Mouse (Mus musculus): Measurements from ENCODE around the gene Rapgef5. TPM values are rescaled to one million over a fixed set of nuclear protein-coding genes. Genes with fewer than 3 reads are reported as not detected.

The Rapgef5 gene
- polyA plus RNA-seq, 1 experiment from 2014 or later = 36.7 TPM

GRCm38 (mm10) chr12:117628321-117629093 is 112.2 kb downstream of the Rapgef5 start:
- H3K9me3 ChIP-seq = no peaks in the 10 kb centered on the region
- H3K4me1 ChIP-seq (replicated peaks) = peaks cover 21% of the 10 kb centered on the region
- WGBS = 35% methylated on average over 18 of the region's 18 CpGs
- H3K27me3 ChIP-seq = no peaks in the 10 kb centered on the region; the same call in 1 of the 2 replicates
- no peaks in the 10 kb centered on the region for H3K36me3 ChIP-seq
- peak; percentile 19; the same call in 1 of the 2 replicates for ATAC-seq (ENCODE audit: low FRiP score, low read depth)
- H3K9ac ChIP-seq = no peak overlapping the region
- 0 out of 2 replicates have a peak overlapping the region, but pooled peaks have one; percentile 1 for H3K27ac ChIP-seq (replicated peaks)
- H3K4me3 ChIP-seq = no peak overlapping the region
- peak overlapping the region; percentile 16; the same call in 1 of the 2 replicates for H3K4me2 ChIP-seq

DNA sequence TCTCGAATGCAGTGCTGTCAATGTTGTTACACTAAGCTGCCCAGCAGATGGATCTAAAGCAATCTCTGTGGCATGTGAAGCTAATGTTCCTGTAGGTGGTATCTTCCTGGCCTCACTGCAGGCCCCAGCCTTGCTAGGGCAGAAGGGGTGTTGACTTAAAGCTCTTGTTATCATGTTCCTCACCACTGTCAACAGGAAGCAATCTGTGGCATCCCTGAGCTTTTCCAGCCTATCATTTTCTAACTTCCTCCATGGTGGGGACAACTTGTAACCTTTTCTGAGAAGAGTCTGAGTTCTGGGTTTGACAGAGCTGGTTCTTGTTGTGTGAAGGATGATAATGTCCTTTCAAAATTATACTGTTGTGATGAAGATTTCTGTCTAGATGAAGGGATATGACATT is 115.9 kb downstream of the Rapgef5 start:
- Histone ChIP-seq H3K4me3 (no peak overlapping the region), H3K4me1 (replicated peaks) (peaks cover 21% of the 10 kb centered on the region), H3K4me2 (no peak overlapping the region), H3K36me3 (no peaks in the 10 kb centered on the region), H3K9ac (no peak overlapping the region), H3K9me3 (no peaks in the 10 kb centered on the region), H3K27me3 (no peaks in the 10 kb centered on the region; the same call in 1 of the 2 replicates), H3K27ac (replicated peaks) (no peak overlapping the region)
- WGBS = 61% methylated on average over 1 of the region's 1 CpGs
- no peak for ATAC-seq (ENCODE audit: low FRiP score, low read depth)

DNA sequence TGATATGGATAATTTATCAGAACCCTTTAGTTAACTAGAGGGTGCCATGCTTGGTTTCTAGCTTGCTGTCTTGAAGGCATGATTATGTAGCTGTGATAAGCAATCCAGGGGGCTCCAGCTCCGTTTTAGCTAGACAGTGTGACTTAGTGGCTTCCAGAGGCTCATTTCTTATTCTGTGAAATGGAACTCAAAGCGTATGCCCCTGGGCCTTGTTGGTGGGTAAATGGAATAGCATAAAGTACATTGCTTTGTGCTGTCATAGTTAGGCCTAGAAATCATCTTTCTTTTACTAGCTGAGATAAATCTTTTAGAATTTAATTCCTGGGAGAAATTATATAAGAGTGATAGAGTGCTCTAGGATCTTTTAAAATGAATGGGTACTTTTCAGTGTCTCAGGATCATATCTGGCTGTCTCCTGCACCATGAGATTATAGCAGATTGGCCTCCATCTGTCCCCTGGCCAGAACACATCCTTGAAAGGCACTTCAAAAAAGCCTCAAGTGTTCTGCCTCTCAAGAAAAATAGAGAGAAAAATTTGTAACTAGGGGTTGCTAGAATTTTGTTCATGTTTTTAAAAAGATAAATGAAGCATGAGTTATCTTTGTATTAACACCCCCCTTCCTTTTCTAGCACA is 120.0 kb downstream of the Rapgef5 start:
- 55% methylated on average over 2 of the region's 2 CpGs for WGBS
- H3K9me3 ChIP-seq = no peaks in the 10 kb centered on the region
- no peak overlapping the region for H3K4me3 ChIP-seq
- no peaks in the 10 kb centered on the region for H3K36me3 ChIP-seq
- no peak overlapping the region for H3K27ac ChIP-seq (replicated peaks)
- H3K4me2 ChIP-seq = no peak overlapping the region
- no peak overlapping the region for H3K9ac ChIP-seq
- no peak for ATAC-seq (ENCODE audit: low FRiP score, low read depth)
- H3K27me3 ChIP-seq = no peaks in the 10 kb centered on the region
- H3K4me1 ChIP-seq (replicated peaks) = peaks cover 3% of the 10 kb centered on the region; the same call in 1 of the 2 replicates

- H3K4me3 ChIP-seq = no peak overlapping the region
- no peak overlapping the region for H3K9ac ChIP-seq
- H3K4me1 ChIP-seq (replicated peaks) = peaks cover 2% of the 10 kb centered on the region; the same call in 1 of the 2 replicates
- no peaks in the 10 kb centered on the region for H3K9me3 ChIP-seq
- H3K27ac ChIP-seq (replicated peaks) = no peak overlapping the region; the same call in 1 of the 2 replicates
- ATAC-seq (ENCODE audit: low FRiP score, low read depth) = no peak
- H3K4me2 ChIP-seq = no peak overlapping the region
- H3K36me3 ChIP-seq = no peaks in the 10 kb centered on the region
- WGBS = 63% methylated on average over 6 of the region's 6 CpGs
- no peaks in the 10 kb centered on the region for H3K27me3 ChIP-seq
Measured at GRCm38 (mm10) chr12:117636969-117637368, 120.7 kb downstream of the Rapgef5 start.

- WGBS = 90% methylated on average over 2 of the region's 2 CpGs
- H3K4me3 ChIP-seq = no peak overlapping the region
- 0 out of 2 replicates have a peak, but pooled peaks have one; percentile 46 for ATAC-seq (ENCODE audit: low FRiP score, low read depth)
- H3K27me3 ChIP-seq = no peaks in the 10 kb centered on the region
- H3K4me2 ChIP-seq = no peak overlapping the region
- H3K36me3 ChIP-seq = no peaks in the 10 kb centered on the region
- no peak overlapping the region; the same call in 1 of the 2 replicates for H3K27ac ChIP-seq (replicated peaks)
- no peaks in the 10 kb centered on the region for H3K9me3 ChIP-seq
- no peaks in the 10 kb centered on the region; the same call in 1 of the 2 replicates for H3K4me1 ChIP-seq (replicated peaks)
- no peak overlapping the region for H3K9ac ChIP-seq
Measured at GRCm38 (mm10) chr12:117638833-117639232, 122.6 kb downstream of the Rapgef5 start.

GRCm38 (mm10) chr12:117639356-117640121 is 123.3 kb downstream of the Rapgef5 start:
- no peak for ATAC-seq (ENCODE audit: low FRiP score, low read depth)

DNA sequence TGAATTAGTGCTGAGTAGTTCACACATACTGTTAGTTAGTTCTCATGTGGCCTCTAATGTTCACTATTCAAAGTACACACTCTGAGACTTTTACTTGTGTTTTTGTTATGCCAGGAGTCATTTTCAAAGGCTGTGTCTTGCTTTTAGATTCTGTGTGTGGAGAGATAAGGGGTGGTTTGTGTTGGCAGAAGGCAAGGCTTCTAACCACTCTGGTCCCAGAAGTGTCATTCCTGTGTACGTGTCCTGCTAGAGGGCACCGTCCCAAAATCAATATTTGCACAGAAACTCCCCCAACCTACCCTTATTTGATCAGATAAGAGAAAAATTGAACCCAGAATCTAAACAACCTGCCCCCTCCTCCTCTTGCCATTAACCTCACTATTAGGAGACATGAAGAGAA is 126.2 kb downstream of the Rapgef5 start:
- Histone ChIP-seq H3K36me3 (no peaks in the 10 kb centered on the region), H3K9ac (no peak overlapping the region), H3K27ac (replicated peaks) (no peak overlapping the region), H3K4me3 (no peak overlapping the region), H3K27me3 (no peaks in the 10 kb centered on the region), H3K9me3 (no peaks in the 10 kb centered on the region), H3K4me1 (replicated peaks) (no peaks in the 10 kb centered on the region; the same call in 1 of the 2 replicates), H3K4me2 (no peak overlapping the region)
- no peak for ATAC-seq (ENCODE audit: low FRiP score, low read depth)
- 76% methylated on average over 2 of the region's 2 CpGs for WGBS

More at GRCm38 (mm10) chr12:117639356-117640121, 123.3 kb downstream of the Rapgef5 start:
- H3K36me3 ChIP-seq = no peaks in the 10 kb centered on the region
- no peaks in the 10 kb centered on the region; the same call in 1 of the 2 replicates for H3K4me1 ChIP-seq (replicated peaks)
- no peak overlapping the region for H3K27ac ChIP-seq (replicated peaks)
- no peaks in the 10 kb centered on the region for H3K27me3 ChIP-seq
- H3K9me3 ChIP-seq = no peaks in the 10 kb centered on the region
- WGBS = 69% methylated on average over 6 of the region's 6 CpGs
- no peak overlapping the region for H3K9ac ChIP-seq
- H3K4me2 ChIP-seq = no peak overlapping the region
- no peak overlapping the region for H3K4me3 ChIP-seq

- H3K4me2 ChIP-seq = no peak overlapping the region
- H3K4me1 ChIP-seq (replicated peaks) = no peaks in the 10 kb centered on the region
- no peak overlapping the region for H3K9ac ChIP-seq
- 88% methylated on average over 2 of the region's 2 CpGs for WGBS
- no peaks in the 10 kb centered on the region for H3K27me3 ChIP-seq
- H3K4me3 ChIP-seq = no peak overlapping the region
- ATAC-seq (ENCODE audit: low FRiP score, low read depth) = no peak
- H3K9me3 ChIP-seq = no peaks in the 10 kb centered on the region
- no peak overlapping the region for H3K27ac ChIP-seq (replicated peaks)
- no peaks in the 10 kb centered on the region for H3K36me3 ChIP-seq
Measured at GRCm38 (mm10) chr12:117645771-117646170, 129.5 kb downstream of the Rapgef5 start.

GRCm38 (mm10) chr12:117653920-117654472 is 137.7 kb downstream of the Rapgef5 start:
- ATAC-seq (ENCODE audit: low FRiP score, low read depth) = no peak; the same call in 1 of the 2 replicates
- H3K4me3 ChIP-seq = no peak overlapping the region
- H3K4me2 ChIP-seq = no peak overlapping the region
- H3K36me3 ChIP-seq = no peaks in the 10 kb centered on the region
- no peaks in the 10 kb centered on the region for H3K4me1 ChIP-seq (replicated peaks)
- H3K9me3 ChIP-seq = no peaks in the 10 kb centered on the region
- H3K9ac ChIP-seq = no peak overlapping the region
- H3K27ac ChIP-seq (replicated peaks) = no peak overlapping the region
- H3K27me3 ChIP-seq = no peaks in the 10 kb centered on the region
- 84% methylated on average over 8 of the region's 8 CpGs for WGBS

DNA sequence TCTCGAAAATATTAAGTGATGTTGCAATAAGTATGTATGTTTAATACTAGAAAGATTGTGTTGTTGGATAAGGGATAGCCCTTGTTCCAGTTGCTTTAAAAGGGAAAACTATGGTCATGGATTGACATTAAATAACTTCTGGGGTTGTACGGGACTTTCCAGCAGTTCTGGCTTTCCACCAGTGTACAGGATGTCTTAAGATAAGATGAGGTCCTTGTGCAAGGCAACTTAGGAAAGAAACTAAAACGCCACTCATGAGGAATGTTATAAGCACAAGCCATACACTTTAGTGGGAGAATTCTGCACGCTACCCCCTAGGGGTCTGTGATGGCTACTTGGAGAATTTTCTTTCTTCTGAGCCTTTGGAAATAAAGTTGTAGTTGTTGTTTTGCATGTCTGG is 140.7 kb downstream of the Rapgef5 start:
- Histone ChIP-seq H3K9ac (no peak overlapping the region), H3K9me3 (no peaks in the 10 kb centered on the region), H3K27ac (replicated peaks) (no peak overlapping the region), H3K4me3 (no peak overlapping the region), H3K27me3 (no peaks in the 10 kb centered on the region), H3K4me1 (replicated peaks) (no peaks in the 10 kb centered on the region), H3K4me2 (no peak overlapping the region), H3K36me3 (no peaks in the 10 kb centered on the region)
- no peak for ATAC-seq (ENCODE audit: low FRiP score, low read depth)
- 85% methylated on average over 4 of the region's 4 CpGs for WGBS

GRCm38 (mm10) chr12:117657766-117658165 is 141.5 kb downstream of the Rapgef5 start:
- Histone ChIP-seq H3K36me3 (no peaks in the 10 kb centered on the region), H3K9ac (no peak overlapping the region), H3K4me2 (no peak overlapping the region), H3K4me3 (no peak overlapping the region), H3K4me1 (replicated peaks) (no peaks in the 10 kb centered on the region), H3K9me3 (no peaks in the 10 kb centered on the region), H3K27ac (replicated peaks) (no peak overlapping the region), H3K27me3 (no peaks in the 10 kb centered on the region)
- 87% methylated on average over 5 of the region's 5 CpGs for WGBS
- ATAC-seq (ENCODE audit: low FRiP score, low read depth) = no peak
